Mouse (Mus musculus): Measurements from ENCODE around the gene Frs2. TPM values are rescaled to one million over a fixed set of nuclear protein-coding genes. Genes with fewer than 3 reads are reported as not detected.

Gene Frs2
- polyA plus RNA-seq, 1 experiment, result 13.2 TPM

GRCm38 (mm10) chr10:117064076-117064475, 84.3 kb downstream of the Frs2 start:
- 5% methylated on average over 7 of the region's 7 CpGs for WGBS
- TF ChIP-seq POLR2A (IDR thresholded peaks at IDR 0.05; ENCODE audit: low read depth, low read length), result no peak
- TF ChIP-seq CTCF (conservative IDR thresholded peaks at IDR 0.05; ENCODE audit: insufficient read depth, insufficient read length, low read depth, low read length), result no peak
- Histone ChIP-seq H3K4me3 (ENCODE audit: insufficient read depth, low read depth, low read length) (peak overlapping the region; percentile 28), H3K27ac (ENCODE audit: insufficient read depth, low read depth, low read length) (no peak overlapping the region; the same call in 1 of the 2 replicates), H3K4me1 (ENCODE audit: control insufficient read depth, insufficient read depth, low read length) (peaks cover 3% of the 10 kb centered on the region; the same call in 1 of the 2 replicates), H3K36me3 (ENCODE audit: control insufficient read depth, insufficient read depth, low read length) (peaks cover 7% of the 10 kb centered on the region), H3K27me3 (replicated peaks; ENCODE audit: control insufficient read depth, insufficient read depth, low read length) (no peaks in the 10 kb centered on the region)
- no peak for DNase-seq

GRCm38 (mm10) chr10:117063254-117064021, 84.9 kb downstream of the Frs2 start, which contains the start of gene Cct2:
Cct2 (minus strand) TSS chr10:117063814.
- TF ChIP-seq CTCF (conservative IDR thresholded peaks at IDR 0.05; ENCODE audit: insufficient read depth, insufficient read length, low read depth, low read length) (no peak), POLR2A (IDR thresholded peaks at IDR 0.05; ENCODE audit: low read depth, low read length) (peak; percentile 49)
- peaks cover 3% of the 10 kb centered on the region; the same call in 1 of the 2 replicates for H3K4me1 ChIP-seq (ENCODE audit: control insufficient read depth, insufficient read depth, low read length)
- H3K4me3 ChIP-seq (ENCODE audit: insufficient read depth, low read depth, low read length), result peak within 1 kb of the TSS; percentile 92
- no peaks in the 10 kb centered on the region for H3K27me3 ChIP-seq (replicated peaks; ENCODE audit: control insufficient read depth, insufficient read depth, low read length)
- H3K36me3 ChIP-seq (ENCODE audit: control insufficient read depth, insufficient read depth, low read length), result peaks cover 9% of the 10 kb centered on the region
- H3K27ac ChIP-seq (ENCODE audit: insufficient read depth, low read depth, low read length), result peak within 1 kb of the TSS; percentile 65
- under 1% methylated on average over 68 of the region's 68 CpGs for WGBS
- DNase-seq, result peak; percentile 95

GRCm38 (mm10) chr10:117062894-117063253, 85.5 kb downstream of the Frs2 start:
- peaks cover 3% of the 10 kb centered on the region; the same call in 1 of the 2 replicates for H3K4me1 ChIP-seq (ENCODE audit: control insufficient read depth, insufficient read depth, low read length)
- DNase-seq, result no peak
- peak overlapping the region; percentile 92 for H3K4me3 ChIP-seq (ENCODE audit: insufficient read depth, low read depth, low read length)
- no peak for TF ChIP-seq CTCF (conservative IDR thresholded peaks at IDR 0.05; ENCODE audit: insufficient read depth, insufficient read length, low read depth, low read length)
- TF ChIP-seq POLR2A (IDR thresholded peaks at IDR 0.05; ENCODE audit: low read depth, low read length), result no peak
- H3K27ac ChIP-seq (ENCODE audit: insufficient read depth, low read depth, low read length), result no peak overlapping the region
- no peaks in the 10 kb centered on the region for H3K27me3 ChIP-seq (replicated peaks; ENCODE audit: control insufficient read depth, insufficient read depth, low read length)
- peaks cover 9% of the 10 kb centered on the region for H3K36me3 ChIP-seq (ENCODE audit: control insufficient read depth, insufficient read depth, low read length)
- 4% methylated on average over 15 of the region's 15 CpGs for WGBS

- H3K27me3 ChIP-seq (replicated peaks; ENCODE audit: control insufficient read depth, insufficient read depth, low read length), result no peaks in the 10 kb centered on the region
- TF ChIP-seq POLR2A (IDR thresholded peaks at IDR 0.05; ENCODE audit: low read depth, low read length) (no peak), CTCF (conservative IDR thresholded peaks at IDR 0.05; ENCODE audit: insufficient read depth, insufficient read length, low read depth, low read length) (peak; percentile 28; the same call in 1 of the 2 replicates)
- no peak overlapping the region for H3K4me3 ChIP-seq (ENCODE audit: insufficient read depth, low read depth, low read length)
- no peaks in the 10 kb centered on the region for H3K4me1 ChIP-seq (ENCODE audit: control insufficient read depth, insufficient read depth, low read length)
- 89% methylated on average over 4 of the region's 4 CpGs for WGBS
- DNase-seq, result no peak
- H3K36me3 ChIP-seq (ENCODE audit: control insufficient read depth, insufficient read depth, low read length), result peaks cover 19% of the 10 kb centered on the region
- no peak overlapping the region for H3K27ac ChIP-seq (ENCODE audit: insufficient read depth, low read depth, low read length)
Measured at GRCm38 (mm10) chr10:117055668-117056067, 92.7 kb downstream of the Frs2 start.

- DNase-seq, result no peak
- H3K4me1 ChIP-seq (ENCODE audit: control insufficient read depth, insufficient read depth, low read length), result no peaks in the 10 kb centered on the region
- WGBS, result 74% methylated on average over 4 of the region's 4 CpGs
- no peak overlapping the region for H3K4me3 ChIP-seq (ENCODE audit: insufficient read depth, low read depth, low read length)
- TF ChIP-seq POLR2A (IDR thresholded peaks at IDR 0.05; ENCODE audit: low read depth, low read length), result no peak
- TF ChIP-seq CTCF (conservative IDR thresholded peaks at IDR 0.05; ENCODE audit: insufficient read depth, insufficient read length, low read depth, low read length), result no peak
- H3K27ac ChIP-seq (ENCODE audit: insufficient read depth, low read depth, low read length), result no peak overlapping the region
- H3K27me3 ChIP-seq (replicated peaks; ENCODE audit: control insufficient read depth, insufficient read depth, low read length), result no peaks in the 10 kb centered on the region
- H3K36me3 ChIP-seq (ENCODE audit: control insufficient read depth, insufficient read depth, low read length), result peaks cover 13% of the 10 kb centered on the region
Measured at GRCm38 (mm10) chr10:117049961-117050597, 98.3 kb downstream of the Frs2 start.

GRCm38 (mm10) chr10:117049253-117049652, 99.1 kb downstream of the Frs2 start:
- TF ChIP-seq POLR2A (IDR thresholded peaks at IDR 0.05; ENCODE audit: low read depth, low read length) (no peak), CTCF (conservative IDR thresholded peaks at IDR 0.05; ENCODE audit: insufficient read depth, insufficient read length, low read depth, low read length) (no peak)
- no peak for DNase-seq
- Histone ChIP-seq H3K4me1 (ENCODE audit: control insufficient read depth, insufficient read depth, low read length) (no peaks in the 10 kb centered on the region), H3K27me3 (replicated peaks; ENCODE audit: control insufficient read depth, insufficient read depth, low read length) (no peaks in the 10 kb centered on the region), H3K4me3 (ENCODE audit: insufficient read depth, low read depth, low read length) (no peak overlapping the region), H3K36me3 (ENCODE audit: control insufficient read depth, insufficient read depth, low read length) (peaks cover 9% of the 10 kb centered on the region), H3K27ac (ENCODE audit: insufficient read depth, low read depth, low read length) (no peak overlapping the region)
- 73% methylated on average over 4 of the region's 4 CpGs for WGBS

Measured in kidney, adult 2 months (tissue).